Mouse (Mus musculus): ENCODE measurements around the gene Utp14b. TPM values are rescaled to one million over a fixed set of nuclear protein-coding genes. Genes with fewer than 3 reads are reported as not detected.
A peak's percentile ranks its signal among the peaks of the same experiment; 100 is the strongest.

The Utp14b gene
- total RNA-seq (2021), result 1 to 10 TPM; 1.0 to 1.3 TPM

DNA sequence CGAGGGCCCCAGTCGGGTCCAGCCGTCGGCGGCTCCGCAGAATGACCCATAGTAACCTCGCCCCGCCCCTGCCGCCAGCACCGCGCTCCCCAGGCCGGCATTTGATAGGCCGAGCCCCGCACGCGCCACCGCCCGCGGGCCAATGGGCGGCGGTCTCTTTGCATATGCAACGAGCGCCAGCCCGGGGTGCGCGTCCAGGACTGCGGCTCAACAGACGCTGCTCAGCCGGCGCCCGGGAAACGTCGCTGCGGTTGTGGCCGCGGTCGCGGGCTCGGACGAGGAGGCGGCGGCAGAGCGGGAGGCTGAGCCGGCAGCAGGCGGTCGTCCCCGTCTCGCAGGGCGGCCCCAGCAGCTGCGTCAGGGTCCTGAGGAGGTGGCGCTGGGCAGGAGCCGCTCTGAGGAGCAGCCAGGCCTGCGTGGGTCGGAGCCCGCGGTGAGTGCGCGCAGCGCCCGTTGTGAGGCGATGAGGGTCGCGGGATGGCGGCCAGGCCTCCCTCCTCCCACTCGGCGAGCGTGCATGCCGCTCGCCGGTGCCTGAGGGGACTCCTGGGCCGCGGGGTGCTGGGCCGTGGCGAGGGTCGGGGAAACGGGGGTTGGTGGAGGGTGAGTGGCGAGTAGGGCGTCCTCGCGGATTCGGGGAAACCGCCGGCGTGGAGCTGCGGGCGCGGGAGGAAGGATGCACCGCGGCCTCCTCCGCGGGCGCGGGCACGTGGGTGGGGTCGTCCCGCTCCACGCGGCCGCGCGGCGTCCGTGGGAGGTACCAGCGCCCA, at the start of gene Utp14b, which contains the start of gene Acsl3:
TSS of gene Utp14b (plus strand) at position 368 of the 770 bp plus-strand sequence.
TSS of gene Acsl3 (plus strand) at position 155 of the 770 bp plus-strand sequence.
- DNase-seq (ENCODE audit: low spot score), result peak; percentile 97
- intact Hi-C loops (cut with DNase I), result loop anchor here (5.0 kb wide), 2 partner anchors 1104 to 1684 kb away; partner anchors contain the start of gene Cul3

DNA sequence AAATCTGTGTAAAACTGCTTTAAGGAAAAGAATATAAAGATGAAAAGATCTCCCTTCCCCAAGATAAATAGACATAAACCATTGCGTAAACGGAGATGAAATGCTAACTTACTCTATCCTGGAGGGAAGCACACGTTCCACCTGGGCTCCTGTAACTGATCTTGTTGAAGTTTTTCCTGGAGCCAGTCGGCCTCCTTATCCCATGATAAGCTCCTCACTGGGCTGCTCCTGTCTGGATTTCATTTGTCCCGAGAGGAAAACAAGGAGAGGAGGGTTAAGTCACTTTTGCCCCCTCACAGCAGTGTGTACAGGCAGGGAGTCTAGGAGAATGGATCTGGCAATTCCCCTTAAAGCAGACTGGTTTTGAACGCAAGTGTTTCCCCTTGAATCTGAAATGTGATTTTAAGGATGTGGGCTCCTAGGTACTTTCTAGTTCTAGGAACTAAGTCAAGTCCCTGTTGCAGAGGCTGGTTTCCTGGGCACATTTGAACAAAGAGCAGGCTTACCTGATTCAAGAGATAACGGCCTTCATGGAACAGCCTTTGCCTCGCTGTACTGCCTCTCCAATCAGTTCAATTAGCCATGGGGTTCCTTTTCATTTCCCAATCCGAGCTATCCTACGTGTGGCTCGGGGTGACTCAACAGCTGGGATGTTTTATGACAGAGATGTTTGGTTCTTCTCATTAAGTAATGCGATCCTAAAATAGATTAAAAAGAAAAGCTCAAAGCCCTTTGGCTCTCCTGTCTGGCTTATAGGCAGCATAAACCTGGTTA, 48.5 kb upstream of the Utp14b start:
- intact Hi-C loops (cut with DNase I), result no loop called here

DNA sequence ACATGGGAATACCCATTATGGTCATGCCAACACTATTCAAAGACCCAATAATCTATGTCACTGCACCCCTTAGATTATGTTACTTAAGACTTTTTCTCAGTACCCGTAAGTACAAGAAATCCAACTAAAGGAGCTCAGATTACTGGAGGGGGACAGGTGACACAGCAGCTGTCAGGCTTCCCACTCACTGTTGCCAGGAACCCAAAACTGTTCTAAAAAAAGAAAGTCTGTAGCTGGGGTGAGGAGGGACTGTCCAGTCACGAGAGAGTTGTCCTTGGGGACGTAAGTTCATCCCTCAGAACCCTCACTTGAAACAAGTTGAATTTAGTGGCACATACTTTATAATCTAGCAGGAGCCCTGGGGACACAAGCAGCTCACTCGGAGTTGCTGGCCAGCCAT, 46.8 kb upstream of the Utp14b start:
- intact Hi-C loops (cut with DNase I), result no loop called here
- no peak for DNase-seq (ENCODE audit: low spot score)

More for the DNA sequence above, 48.5 kb upstream of the Utp14b start:
- no peak for DNase-seq (ENCODE audit: low spot score)

DNA sequence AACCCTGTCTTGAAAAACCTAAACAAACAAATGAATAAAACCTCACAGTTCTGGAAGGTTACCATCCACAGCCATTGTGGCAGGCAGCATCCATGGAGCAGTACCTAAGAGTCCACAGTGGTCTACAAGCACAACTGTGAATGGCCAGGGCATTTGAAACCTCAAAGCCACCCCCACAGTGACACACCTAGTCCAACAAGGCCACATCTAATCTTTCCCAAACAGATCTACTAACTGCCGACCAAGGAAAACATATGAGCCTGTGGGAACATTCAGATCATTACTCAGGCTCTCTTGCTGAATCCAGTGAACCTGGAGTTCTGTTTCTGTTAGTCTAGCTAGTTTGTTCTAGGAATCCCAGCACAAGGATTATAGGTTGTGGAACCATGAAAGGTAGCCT, 44.9 kb upstream of the Utp14b start:
- intact Hi-C loops (cut with DNase I), result no loop called here
- DNase-seq (ENCODE audit: low spot score), result no peak

DNA sequence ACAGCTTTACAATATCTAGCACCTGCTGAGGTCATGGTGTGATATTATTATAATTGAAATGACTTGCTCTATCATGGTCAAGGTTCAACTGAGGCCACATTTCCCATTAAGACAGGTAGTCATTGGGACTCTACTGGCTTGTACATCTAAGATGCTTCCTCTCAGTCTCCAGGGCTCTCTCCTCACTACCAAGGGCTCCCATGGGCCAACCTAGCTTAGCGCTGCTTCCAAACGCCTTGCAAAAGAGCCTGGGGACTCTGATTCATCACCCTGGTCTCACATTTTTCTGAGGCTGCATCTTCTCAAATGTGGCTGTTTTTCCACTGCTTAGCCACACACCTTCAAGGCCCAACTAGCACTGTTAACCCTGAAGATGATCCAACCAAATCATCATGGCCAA, 33.5 kb upstream of the Utp14b start:
- intact Hi-C loops (cut with DNase I), result no loop called here
- DNase-seq (ENCODE audit: low spot score), result no peak

DNA sequence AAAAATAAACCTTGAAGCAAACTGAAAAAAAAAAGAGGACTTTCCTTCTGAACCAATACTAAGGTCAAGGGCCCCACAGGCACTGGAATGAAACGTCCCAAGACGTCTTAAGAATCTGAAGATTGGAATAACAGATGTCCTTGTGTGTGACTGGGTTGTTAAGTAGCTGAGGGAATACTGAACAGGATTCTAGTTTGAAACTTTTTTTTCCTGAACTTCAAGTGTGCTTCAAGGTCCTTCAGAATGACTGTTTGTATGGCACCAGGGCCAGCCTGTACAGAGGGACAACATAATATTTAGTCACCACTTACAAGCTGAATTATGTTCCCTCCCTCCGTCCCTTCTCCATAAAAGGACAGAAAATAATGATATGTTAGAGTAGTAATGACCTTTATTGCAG, 23.4 kb upstream of the Utp14b start:
- intact Hi-C loops (cut with DNase I), result no loop called here
- DNase-seq (ENCODE audit: low spot score), result no peak

DNA sequence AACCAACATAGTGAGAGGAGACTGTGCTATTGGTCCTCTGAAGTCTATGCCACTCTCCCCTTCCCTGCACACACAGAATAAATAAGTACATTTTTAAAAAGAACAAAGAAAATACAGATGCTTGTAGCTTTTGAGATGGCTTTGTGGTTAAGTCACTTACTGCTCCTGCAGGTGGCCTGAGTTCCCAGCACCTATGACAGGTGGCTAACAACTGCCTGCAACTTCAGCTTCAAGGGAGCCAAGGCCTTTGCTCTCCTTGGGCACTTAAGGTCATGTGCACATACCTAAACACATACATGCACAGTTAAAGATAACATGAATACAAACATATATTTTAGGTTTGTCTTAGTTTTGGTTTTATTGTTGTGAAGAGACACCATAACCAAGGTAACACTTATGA, 17.0 kb upstream of the Utp14b start:
- intact Hi-C loops (cut with DNase I), result no loop called here
- no peak for DNase-seq (ENCODE audit: low spot score)

DNA sequence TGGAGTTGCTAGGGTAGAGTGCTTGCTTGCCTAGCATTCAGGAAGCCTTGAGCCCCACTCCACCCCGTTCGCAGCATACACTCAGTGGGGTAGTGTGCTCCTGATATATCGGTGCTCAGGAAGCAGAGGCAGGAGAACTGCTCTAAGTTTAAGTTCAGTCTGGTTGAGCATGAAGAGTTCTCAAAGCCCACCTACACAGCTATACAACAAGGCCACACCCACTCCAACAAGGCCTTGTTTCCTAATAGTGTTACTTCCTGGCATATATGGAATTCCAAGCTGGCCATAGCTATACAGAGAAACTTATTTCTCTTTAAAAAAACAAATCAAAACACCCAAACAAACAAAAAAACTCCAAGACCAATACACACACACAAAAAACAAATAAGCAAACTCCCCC, 16.0 kb upstream of the Utp14b start:
- intact Hi-C loops (cut with DNase I), result no loop called here
- no peak for DNase-seq (ENCODE audit: low spot score)

DNA sequence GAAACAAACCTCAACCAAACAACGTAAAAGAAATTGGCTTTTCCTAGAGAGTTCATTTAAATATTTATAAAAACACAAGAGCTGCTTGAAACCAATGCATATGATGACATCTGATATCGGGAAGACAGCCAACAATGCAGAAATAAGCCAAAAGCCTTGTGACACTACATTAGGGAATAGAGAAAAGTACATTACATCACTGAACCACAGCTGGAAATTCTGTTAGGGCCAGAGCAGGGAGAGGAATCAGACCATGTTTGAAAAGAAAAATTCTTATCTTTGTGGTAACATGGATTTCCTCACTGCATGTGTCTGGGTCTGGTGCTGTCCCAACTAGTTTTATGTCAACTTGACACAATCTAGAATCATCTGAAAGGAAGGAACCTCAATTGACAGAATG, 15.6 kb upstream of the Utp14b start:
- no peak for DNase-seq (ENCODE audit: low spot score)
- intact Hi-C loops (cut with DNase I), result no loop called here

DNA sequence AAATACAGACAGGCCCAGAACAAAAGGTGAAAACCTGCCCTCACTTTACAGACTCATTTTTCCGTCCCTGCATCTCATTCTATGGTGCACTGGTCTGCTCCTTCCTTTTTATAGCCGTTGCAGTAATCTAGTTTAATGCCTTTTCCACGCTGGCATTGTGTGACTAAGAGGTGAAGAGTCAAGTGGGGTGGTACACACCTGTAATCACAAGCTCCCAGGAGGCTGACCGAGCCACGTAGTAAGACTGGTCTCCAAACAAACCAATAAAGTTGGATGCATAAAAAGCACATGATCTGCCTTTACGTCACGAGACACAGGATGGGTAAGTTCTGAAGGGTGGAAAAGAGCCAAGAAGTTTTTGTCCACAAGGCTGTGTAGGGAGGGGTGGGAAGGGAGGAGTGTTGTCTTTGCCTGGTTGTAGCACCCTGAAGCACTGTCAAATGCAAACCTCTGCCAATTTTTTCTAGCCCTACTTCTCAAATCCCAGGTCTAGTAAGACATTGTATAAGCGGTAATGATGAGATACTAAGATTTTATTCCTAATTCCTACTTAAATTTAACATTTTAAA, 10.4 kb upstream of the Utp14b start:
- DNase-seq (ENCODE audit: low spot score), result no peak

DNA sequence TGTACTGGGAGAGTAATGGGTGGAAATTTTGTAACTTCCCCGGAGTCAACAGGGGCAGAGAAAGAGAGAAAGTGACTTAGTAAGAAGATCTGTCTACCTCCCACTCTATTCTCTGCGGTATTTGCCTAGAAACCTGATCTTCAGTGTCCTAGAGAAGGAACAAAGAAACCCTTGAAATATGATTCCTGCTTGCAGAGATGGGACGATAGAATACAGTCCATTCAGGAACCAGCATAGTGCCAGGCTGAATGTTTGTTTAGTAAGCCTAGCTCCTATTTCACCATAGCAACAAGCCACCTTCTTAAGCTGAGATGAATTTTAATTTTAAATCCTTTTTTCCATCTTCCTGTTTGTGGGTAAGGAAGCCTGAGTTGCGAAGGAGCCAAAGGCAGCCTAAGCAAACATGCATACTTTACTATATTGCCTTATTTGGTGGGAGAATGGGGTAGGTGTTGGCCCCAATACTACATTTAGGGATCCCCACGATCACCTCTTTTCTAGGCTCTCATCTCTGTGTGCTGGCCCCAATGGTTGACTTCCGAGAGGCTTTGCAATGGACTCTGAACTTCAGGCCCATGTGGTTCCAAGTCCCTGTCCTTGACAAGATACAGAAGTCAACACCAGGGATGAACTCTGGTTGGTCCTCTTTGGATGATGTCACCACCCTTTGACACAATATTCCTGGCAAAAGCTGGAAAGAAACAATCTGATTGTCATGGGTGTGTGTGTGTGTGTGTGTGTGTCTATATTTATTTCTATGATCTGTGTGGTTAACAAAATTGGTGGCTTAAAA, 8.4 kb upstream of the Utp14b start:
- no peak for DNase-seq (ENCODE audit: low spot score)
- intact Hi-C loops (cut with DNase I), result no loop called here

More for the DNA sequence above, 10.4 kb upstream of the Utp14b start:
- intact Hi-C loops (cut with DNase I), result no loop called here

DNA sequence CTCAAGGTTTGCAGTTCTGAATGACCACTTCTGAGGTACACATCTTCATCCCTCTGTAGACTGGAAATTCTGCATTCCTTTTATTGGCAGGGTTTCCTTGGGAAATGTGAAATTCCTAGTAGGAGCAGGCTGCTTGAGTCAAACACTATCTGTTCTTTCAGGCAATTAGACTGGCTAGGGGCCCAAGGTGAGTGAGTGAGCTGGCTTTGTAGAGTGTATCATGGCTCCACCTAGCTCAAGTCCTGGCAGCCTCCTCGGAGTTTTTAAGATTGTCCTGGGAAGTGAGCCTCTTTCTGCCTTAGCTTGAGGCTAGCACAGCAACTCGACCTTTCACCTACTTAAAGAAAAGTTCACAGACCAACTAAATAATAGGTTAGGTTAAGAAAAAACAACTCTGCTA, 1.4 kb upstream of the Utp14b start:
- no peak for DNase-seq (ENCODE audit: low spot score)
- intact Hi-C loops (cut with DNase I), result loop anchor here (5.0 kb wide), 2 partner anchors 1106 to 1686 kb away; partner anchors contain the start of gene Cul3

DNA sequence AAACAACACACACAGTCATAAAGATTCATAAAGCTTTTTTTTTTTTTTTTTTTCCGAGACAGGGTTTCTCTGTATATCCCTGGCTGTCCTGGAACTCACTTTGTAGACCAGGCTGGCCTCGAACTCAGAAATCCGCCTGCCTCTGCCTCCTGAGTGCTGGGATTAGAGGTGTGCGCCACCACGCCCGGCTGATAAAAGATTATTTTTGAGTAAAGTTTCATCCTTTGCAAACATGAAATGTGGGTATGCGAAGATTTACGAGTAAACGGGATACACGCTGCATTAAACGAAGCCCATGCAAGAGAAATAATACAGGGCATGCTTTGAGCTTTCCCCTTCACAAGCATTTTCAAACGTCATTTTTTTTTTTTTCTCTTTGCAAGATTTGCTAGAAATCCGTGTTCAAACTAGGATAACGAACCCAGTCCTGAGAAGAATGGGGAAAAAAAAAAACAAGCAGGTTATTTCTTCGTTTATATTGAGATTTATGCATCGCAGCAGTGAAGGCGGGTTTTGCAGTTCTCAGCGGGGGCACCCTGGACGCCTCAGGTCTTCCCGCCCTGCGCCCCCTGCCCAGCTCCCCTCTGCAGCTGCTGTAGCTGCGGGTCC, 713 bp upstream of the Utp14b start:
- intact Hi-C loops (cut with DNase I), result loop anchor here (5.0 kb wide), 2 partner anchors 1105 to 1685 kb away; partner anchors contain the start of gene Cul3
- DNase-seq (ENCODE audit: low spot score), result no peak

DNA sequence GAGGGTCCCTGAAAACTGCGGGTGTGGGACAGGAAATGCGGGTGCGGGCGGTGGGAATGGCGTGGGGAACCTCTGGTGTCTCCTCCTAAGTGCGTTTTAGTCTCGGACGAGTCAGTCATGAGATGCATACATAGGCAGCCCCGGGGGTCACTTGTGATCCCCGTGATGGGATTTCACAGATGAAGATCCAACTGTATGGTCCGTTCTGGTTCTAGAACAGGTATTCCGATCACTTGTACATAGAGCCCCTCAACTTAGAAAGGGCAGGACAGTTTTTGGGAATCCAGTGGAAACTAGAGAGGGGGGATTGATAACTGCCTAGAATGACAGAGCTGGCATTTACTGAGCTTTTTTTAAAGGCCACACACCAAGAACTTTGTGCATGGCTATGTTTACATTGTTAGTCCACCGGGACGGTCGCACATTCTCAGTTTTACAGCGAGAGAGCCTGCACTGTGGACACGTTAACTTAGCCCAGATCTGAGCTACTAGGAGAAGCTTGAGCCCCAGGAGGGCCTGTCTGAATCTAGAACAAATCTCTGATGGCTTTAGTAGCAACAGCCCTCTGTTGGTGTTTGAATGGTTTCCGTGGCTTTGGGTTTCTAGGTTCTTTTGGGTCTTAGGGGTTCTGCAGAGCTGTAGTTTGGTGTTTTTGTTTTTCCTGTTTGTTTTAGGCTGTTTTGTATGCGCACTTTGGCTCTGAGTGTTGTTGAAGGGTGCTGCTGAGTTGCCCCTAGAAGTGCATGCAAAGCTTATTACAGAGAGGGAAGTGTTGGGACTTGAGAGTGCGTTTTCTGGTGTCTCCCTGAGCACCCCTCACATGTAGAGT, 817 bp downstream of the Utp14b start:
- DNase-seq (ENCODE audit: low spot score), result no peak
- intact Hi-C loops (cut with DNase I), result loop anchor here (5.0 kb wide), 2 partner anchors 1104 to 1684 kb away; partner anchors contain the start of gene Cul3

DNA sequence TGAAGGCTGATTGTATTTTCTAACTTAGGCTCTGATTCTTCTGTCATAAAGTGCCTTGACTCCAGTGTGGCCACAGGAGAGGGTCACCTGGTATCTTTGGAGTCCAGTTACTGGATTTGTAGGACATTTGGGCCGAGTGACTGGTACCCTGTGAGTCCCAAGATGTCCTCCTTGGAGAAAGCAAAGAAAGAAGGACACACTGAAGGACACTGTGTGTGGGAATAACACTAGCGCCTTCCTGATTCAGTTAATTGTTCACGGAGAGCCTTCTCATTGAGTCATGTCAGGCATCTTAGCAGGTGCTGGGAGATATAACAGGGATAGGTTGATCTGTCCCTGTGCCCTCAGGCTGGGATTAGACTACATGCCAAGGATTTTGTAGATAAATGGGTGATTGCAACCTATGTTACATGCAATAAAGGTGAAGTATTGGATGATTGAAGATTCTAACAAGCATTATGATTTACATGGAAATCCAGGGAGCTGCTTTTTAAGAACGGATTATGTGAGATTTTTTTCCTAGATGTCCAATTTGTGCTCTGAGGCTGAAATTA, 1.5 kb downstream of the Utp14b start:
- intact Hi-C loops (cut with DNase I), result loop anchor here (5.0 kb wide), 2 partner anchors 1103 to 1683 kb away; partner anchors contain the start of gene Cul3
- no peak for DNase-seq (ENCODE audit: low spot score)

DNA sequence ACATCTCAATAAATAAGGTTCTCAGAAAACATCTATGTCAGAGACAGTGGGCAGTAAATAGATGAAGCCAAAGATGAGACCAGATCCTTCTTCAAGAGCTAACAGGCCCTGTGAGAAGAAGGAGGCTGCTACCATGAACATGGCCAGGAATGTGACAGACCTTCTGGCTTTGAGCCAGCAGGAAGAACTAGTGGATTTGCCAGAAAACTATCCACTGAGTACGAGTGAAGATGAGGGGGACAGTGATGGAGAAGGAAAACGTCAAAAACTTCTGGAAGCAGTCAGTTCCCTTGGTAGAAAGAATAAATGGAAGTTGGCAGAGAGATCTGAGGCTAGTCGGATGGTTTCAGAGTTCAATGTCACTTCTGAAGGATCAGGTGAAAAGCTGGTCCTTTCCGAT, 6.5 kb downstream of the Utp14b start:
- intact Hi-C loops (cut with DNase I), result no loop called here
- DNase-seq (ENCODE audit: low spot score), result no peak

DNA sequence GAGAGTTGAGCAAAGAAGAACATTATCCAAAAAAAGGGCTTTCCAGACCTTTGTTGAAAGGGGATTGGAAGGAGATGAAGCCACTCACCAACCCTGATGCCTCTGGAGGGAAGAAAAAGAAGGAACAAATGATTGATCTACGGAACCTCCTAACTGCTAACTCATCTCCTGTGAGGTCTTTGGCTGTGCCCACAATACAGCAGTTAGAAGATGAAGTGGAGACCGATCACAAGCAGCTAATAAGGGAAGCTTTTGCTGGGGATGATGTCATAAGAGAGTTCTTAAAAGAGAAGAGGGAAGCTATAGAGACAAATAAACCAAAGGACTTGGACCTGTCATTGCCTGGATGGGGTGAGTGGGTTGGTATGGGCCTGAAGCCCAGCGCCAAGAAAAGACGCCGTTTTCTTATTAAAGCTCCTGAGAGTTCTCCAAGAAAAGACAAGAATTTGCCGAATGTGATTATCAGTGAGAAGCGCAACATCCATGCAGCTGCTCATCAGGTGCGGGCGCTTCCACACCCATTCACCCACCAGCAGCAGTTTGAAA, 8.2 kb downstream of the Utp14b start:
- no peak for DNase-seq (ENCODE audit: low spot score)
- intact Hi-C loops (cut with DNase I), result no loop called here

DNA sequence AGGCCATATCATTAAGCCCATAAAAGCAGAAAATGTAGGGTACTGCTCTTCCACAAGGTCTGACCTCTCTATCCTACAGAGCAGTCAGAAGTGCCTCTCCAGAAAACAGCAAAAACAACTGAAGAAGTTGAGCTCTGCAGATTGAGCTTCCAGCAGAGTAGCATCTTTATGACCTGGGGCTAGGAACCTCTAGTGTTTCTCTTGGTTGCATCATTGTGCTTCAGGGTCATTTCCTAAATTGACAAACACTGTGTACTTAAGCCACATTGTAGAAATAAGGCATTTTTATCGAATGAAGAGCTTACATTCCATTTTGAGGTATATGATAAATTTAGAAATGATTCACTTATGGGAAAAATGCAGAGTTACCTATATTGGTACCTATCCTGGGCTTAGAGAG, 8.7 kb downstream of the Utp14b start:
- intact Hi-C loops (cut with DNase I), result no loop called here
- DNase-seq (ENCODE audit: low spot score), result no peak

Data from heart, postnatal 25 days (tissue).